Mouse (Mus musculus): ENCODE measurements around the gene Clrn2. TPM values are rescaled to one million over a fixed set of nuclear protein-coding genes. Genes with fewer than 3 reads are reported as not detected.
"Not testable (repeated sequence)": the region's sequence is repeated elsewhere in the genome, so short reads cannot be mapped to it uniquely, and the experiment has no call there.

Clrn2 gene
- polyA plus RNA-seq (2015; fragmentation: Nextera tagmentation; extraction: Ambion mirVana) = not detected in 2 replicates

DNA sequence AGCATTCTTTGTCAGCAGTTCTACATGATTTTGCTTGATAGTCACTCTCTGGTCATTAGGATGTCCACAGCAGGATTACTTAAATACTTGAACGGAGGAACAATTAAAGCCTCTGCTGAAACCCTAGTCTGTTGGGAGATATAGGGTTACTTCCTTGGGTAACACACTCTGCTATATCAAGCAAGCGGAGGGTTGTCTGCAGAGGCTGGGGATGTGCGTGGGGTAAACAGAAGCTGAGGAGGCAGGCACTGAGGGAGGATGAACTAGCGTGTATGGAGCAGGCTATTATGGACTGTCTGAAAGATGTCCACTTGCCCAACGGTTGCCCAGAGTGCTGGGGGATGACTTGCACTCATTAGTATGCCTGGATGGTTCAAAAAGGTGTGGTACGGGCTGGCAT is at the start of gene Clrn2:
Gene Clrn2 (plus strand): TSS at position 301 of the 400 bp plus-strand sequence.
- H3K9me3 ChIP-seq (replicated peaks) = no peaks in the 10 kb centered on the region
- H3K36me3 ChIP-seq = no peaks in the 10 kb centered on the region
- H3K9ac ChIP-seq (replicated peaks) = no peak within 1 kb of the TSS
- no peaks in the 10 kb centered on the region for H3K27me3 ChIP-seq (replicated peaks)
- H3K4me3 ChIP-seq (replicated peaks) = no peak within 1 kb of the TSS
- WGBS = 76% methylated on average over 6 of the region's 6 CpGs
- no peak for ATAC-seq (ENCODE audit: low FRiP score)
- H3K27ac ChIP-seq (replicated peaks) = no peak within 1 kb of the TSS
- peaks cover 16% of the 10 kb centered on the region for H3K4me1 ChIP-seq
- H3K4me2 ChIP-seq = no peak within 1 kb of the TSS

DNA sequence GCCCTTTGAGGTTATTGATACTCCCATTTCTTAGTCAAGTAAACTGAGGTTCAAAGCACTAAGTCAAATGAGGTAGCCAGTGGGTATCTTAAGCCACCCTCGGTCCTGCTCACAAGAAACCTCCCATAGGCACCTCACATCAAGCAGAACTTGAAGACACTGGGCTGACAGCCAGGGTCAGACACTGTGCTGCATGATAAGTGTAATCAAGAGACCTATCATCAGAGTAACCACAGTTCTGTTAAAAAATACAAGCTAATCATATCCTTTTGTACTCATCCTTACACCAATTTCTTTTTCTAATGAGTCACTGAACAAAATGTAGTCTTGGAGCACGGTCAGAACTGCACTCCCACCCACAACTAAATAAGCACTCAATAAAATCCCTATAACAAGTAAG is 47.4 kb upstream of the Clrn2 start:
- no peaks in the 10 kb centered on the region for H3K36me3 ChIP-seq
- no peaks in the 10 kb centered on the region for H3K4me1 ChIP-seq
- 0 out of 2 replicates have a peak, but pooled peaks cover 2% of the 10 kb centered on the region for H3K27me3 ChIP-seq (replicated peaks)
- no peak for ATAC-seq (ENCODE audit: low FRiP score)
- no peak overlapping the region for H3K27ac ChIP-seq (replicated peaks)
- WGBS = 82% methylated on average over 2 of the region's 2 CpGs
- H3K4me3 ChIP-seq (replicated peaks) = no peak overlapping the region
- no peaks in the 10 kb centered on the region for H3K9me3 ChIP-seq (replicated peaks)
- no peak overlapping the region for H3K9ac ChIP-seq (replicated peaks)
- no peak overlapping the region for H3K4me2 ChIP-seq

DNA sequence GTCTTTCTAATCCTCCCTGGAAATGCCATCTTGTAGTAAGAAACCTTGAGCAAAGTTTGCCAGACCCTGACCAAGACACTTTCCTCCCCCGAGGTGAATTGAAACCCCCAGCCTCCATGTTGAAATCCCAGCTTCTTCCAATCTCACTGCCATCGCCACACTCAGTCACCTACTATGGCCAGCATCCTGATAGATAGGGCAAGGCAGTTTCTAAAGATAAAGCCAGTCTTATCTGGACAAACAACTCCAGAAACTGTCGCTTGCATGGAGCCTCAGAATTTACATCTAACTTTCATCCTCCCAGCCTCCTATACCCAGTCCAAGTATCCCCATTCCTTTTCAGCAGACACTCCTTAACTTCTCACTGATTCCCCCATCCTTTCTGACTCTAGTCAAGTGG is 37.1 kb upstream of the Clrn2 start:
- no peaks in the 10 kb centered on the region for H3K4me1 ChIP-seq
- no peak overlapping the region for H3K27ac ChIP-seq (replicated peaks)
- no peaks in the 10 kb centered on the region for H3K27me3 ChIP-seq (replicated peaks)
- H3K4me3 ChIP-seq (replicated peaks) = no peak overlapping the region
- H3K4me2 ChIP-seq = no peak overlapping the region
- 97% methylated on average over 3 of the region's 3 CpGs for WGBS
- no peak overlapping the region for H3K9ac ChIP-seq (replicated peaks)
- no peaks in the 10 kb centered on the region for H3K9me3 ChIP-seq (replicated peaks)
- ATAC-seq (ENCODE audit: low FRiP score) = no peak
- H3K36me3 ChIP-seq = no peaks in the 10 kb centered on the region

DNA sequence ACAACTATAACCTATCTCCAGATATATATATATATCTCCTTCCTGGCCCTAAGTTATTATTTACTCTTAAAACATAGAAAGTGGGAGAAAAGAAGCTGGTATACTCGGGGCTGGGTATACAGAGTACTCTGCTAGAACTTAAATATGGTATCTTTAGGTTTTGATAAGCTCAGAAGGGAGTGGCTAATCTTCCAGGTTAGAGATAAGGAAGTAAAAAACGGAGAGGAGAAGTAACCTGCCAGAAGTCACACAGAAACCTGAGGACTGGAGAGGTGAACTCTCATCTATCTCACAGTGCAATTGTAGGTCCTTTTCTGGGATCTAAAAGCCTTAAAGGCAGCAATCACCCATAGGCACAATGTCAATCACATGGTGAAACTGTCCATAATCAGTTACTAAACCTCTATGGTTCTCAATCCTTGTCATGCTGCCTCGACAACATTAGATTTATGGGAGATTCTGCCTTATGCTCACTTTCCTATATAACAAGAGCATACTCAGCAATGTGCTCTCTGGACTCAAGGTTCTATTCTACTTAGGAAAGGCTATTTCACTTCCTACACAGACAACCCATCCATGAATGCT is 35.6 kb upstream of the Clrn2 start:
- no peaks in the 10 kb centered on the region for H3K27me3 ChIP-seq (replicated peaks)
- H3K27ac ChIP-seq (replicated peaks) = no peak overlapping the region
- no peaks in the 10 kb centered on the region for H3K9me3 ChIP-seq (replicated peaks)
- H3K4me2 ChIP-seq = no peak overlapping the region
- no peaks in the 10 kb centered on the region for H3K4me1 ChIP-seq
- no peak for ATAC-seq (ENCODE audit: low FRiP score)
- H3K9ac ChIP-seq (replicated peaks) = no peak overlapping the region
- no peak overlapping the region for H3K4me3 ChIP-seq (replicated peaks)
- H3K36me3 ChIP-seq = no peaks in the 10 kb centered on the region
- 82% methylated on average over 3 of the region's 3 CpGs for WGBS

DNA sequence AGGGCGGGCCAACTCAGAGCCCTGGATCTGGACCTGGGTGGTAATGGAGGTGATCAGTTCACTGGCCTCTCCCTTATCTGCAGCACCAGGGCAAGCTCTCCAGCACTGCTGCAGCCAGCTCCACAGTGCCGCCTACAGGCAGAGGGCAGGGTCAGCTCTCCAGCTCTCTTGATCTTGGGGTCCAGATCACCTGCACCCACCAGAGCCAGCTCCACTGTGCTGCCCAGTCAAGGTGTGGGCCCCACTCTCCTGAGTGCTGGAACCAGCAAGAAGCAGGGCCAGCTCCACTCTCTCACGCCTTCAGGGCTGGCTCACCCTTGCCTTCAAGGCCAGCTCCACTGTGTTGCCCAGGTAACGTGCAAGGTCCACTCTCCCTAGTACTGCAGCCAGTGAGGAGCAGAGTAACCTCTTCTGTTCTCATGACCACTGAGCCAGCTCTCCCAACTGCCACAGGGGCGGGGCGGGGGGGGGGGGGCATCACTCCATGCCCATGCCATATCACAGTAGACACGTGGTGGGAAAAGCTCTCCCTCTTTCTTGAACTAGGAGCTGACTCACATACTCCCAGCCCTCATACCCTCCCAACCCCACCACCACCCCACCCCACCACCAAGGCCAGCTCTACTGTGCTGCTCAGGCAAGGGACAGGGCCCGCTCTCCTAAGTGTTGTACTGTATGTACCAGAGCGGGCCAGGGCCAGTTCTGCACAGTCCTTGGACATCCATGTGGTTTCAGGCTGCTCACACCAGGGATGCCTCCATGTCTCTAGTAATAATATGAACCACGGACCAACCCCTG is 33.5 kb upstream of the Clrn2 start:
- no peaks in the 10 kb centered on the region for H3K36me3 ChIP-seq
- H3K4me2 ChIP-seq = no peak overlapping the region
- H3K9ac ChIP-seq (replicated peaks) = no peak overlapping the region
- no peaks in the 10 kb centered on the region for H3K27me3 ChIP-seq (replicated peaks)
- WGBS = 82% methylated on average over 10 of the region's 10 CpGs
- no peak overlapping the region for H3K4me3 ChIP-seq (replicated peaks)
- H3K27ac ChIP-seq (replicated peaks) = no peak overlapping the region
- no peaks in the 10 kb centered on the region for H3K4me1 ChIP-seq
- no peaks in the 10 kb centered on the region for H3K9me3 ChIP-seq (replicated peaks)
- ATAC-seq (ENCODE audit: low FRiP score) = no peak

DNA sequence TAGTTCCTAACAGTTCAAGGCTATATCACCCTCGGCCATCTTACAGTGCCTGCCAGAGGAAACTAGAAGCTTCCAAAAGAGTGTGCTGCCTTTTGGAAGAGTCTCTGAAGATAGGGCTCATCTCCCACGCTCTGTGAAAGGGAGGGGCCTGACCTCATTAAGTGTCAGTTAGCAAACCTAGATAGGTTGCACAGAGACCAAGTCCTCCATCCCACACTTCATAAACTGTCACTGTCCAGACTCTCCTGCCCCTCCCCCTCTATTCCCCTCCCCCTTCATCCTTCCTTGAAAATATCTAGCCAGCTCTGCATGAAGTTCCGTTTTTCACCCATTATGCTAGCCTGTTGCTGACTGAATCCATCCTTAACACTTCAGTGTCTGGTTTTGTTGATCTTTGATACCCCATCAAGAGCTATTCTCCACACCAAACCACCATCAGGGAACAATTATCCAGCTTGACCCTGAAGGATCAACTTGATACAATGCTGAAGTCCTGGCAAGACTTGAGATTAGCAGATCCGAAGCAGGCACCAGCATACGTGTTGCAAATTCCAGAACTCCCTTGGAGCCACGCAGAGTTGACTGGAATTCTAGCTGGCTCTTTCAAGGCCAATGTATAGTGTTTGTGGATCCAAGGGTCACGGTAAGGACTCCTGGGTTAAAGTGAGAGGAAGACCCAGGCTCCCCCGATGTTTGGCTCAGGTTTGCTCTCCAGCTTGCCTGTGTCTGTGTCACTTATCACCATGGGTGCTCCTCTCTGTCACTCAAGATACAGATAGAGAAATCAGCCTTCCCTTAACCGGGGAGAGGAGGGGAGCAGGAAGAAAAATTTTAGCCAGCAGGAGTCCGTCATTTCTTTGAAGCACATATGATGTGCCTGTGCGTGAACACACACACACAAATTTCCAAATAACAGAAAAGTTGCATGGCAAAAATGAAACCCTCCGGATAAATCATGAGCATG is 31.4 kb upstream of the Clrn2 start:
- Histone ChIP-seq H3K27ac (replicated peaks) (no peak overlapping the region), H3K27me3 (replicated peaks) (no peaks in the 10 kb centered on the region), H3K9ac (replicated peaks) (no peak overlapping the region), H3K4me1 (no peaks in the 10 kb centered on the region), H3K9me3 (replicated peaks) (no peaks in the 10 kb centered on the region), H3K4me2 (no peak overlapping the region), H3K36me3 (no peaks in the 10 kb centered on the region), H3K4me3 (replicated peaks) (no peak overlapping the region)
- no peak for ATAC-seq (ENCODE audit: low FRiP score)
- WGBS = 85% methylated on average over 12 of the region's 12 CpGs

DNA sequence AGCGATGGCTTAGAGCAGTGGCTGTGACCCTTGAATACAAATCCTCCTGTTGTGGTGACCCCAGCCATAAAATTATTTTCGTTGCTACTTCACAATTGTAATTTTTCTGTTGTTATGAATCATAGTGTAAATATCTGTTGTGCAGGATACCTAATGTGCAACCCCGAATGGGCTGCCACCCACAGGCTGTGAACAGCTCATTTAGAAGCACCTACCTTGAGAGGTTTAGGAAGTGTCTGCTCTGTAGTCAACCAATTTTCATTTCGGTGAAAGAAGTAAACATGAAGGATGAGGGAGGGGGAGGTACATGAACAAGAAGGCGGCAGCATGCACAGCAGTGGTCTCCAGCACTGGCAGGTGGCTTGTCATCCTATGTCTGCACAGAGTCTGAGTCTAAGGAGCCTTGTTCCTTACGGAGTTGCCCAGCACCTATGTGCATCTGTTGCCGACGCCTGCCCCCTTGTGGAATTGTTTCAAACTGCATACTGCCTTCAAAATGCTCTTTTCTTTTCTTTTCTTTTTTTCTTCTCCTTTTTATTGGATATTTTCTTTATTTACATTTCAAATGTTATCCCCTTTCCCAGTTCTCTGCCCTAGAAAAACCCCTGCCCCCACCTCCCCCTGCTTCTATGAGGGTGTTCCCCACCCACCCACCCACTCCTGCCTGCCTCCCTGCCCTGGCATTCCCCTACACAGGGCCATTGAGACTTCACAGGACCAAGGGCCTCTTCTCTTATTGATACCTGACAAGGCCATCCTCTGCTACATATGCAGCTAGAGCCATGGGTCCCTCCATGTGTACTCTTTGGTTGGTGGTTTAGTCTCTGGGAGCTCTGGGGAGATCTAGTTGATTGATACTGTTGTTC is 29.3 kb upstream of the Clrn2 start:
- no peak overlapping the region for H3K4me3 ChIP-seq (replicated peaks)
- no peaks in the 10 kb centered on the region for H3K36me3 ChIP-seq
- H3K4me1 ChIP-seq = no peaks in the 10 kb centered on the region
- H3K9ac ChIP-seq (replicated peaks) = no peak overlapping the region
- H3K4me2 ChIP-seq = no peak overlapping the region
- H3K27me3 ChIP-seq (replicated peaks) = no peaks in the 10 kb centered on the region
- peak; percentile 91 for ATAC-seq (ENCODE audit: low FRiP score)
- no peak overlapping the region for H3K27ac ChIP-seq (replicated peaks)
- no peaks in the 10 kb centered on the region for H3K9me3 ChIP-seq (replicated peaks)
- 42% methylated on average over 8 of the region's 8 CpGs for WGBS

DNA sequence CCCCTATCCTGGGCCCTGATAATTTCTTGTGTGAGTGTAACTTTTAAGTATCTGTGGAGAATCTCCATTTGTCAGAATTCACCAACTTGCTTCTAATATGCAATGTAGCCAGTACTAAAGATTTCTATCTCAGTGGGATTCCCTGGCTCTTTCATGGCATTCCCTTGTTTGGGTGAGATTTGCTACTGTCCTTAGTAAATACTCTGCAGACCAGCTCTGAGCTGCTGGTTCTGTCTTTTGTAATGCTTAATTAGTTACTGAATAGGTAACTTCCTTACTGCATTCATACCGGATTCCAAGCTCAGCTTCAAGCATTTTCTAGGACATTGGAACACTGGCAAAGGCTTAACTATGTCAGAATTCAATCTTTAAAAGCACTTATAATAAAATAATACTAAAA is 27.8 kb upstream of the Clrn2 start:
- not testable (repeated sequence) for H3K9ac ChIP-seq (replicated peaks); H3K27ac ChIP-seq (replicated peaks); H3K4me1 ChIP-seq; H3K4me2 ChIP-seq; ATAC-seq (ENCODE audit: low FRiP score); H3K9me3 ChIP-seq (replicated peaks); H3K27me3 ChIP-seq (replicated peaks); H3K36me3 ChIP-seq; H3K4me3 ChIP-seq (replicated peaks)
- 48% methylated on average over 1 of the region's 1 CpGs for WGBS

DNA sequence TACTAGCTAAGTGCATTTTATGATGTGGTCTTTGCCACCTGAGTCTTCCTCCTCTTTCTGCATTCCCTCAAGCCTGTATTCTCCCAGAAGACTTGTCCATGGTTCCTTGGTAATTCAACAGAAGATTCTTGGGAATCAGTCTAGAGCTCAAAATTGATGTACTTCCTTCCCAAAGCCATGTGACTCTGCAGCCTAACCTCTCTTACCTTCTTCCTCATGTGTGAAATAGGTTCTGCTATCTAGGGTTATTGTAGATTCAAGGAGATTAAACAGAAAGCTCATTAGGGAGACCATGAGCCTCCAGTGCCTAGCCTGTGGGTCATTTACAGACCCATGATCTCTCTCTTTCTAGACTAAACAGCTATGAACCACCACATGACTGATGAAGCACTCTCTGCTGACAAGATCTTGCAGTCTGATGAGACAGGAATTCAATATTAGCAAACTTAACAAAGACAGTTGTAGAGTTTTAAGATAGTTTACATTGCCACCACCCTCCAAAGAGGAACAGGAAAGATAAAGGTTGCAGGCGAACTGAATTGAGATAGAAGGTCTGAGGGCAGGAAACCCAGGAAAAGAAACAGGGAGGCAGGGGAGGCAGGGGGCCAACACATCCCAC is 27.0 kb upstream of the Clrn2 start:
- Histone ChIP-seq H3K9ac (replicated peaks) (no peak overlapping the region), H3K4me2 (no peak overlapping the region), H3K4me3 (replicated peaks) (no peak overlapping the region), H3K27me3 (replicated peaks) (no peaks in the 10 kb centered on the region), H3K27ac (replicated peaks) (no peak overlapping the region), H3K36me3 (no peaks in the 10 kb centered on the region), H3K4me1 (no peaks in the 10 kb centered on the region), H3K9me3 (replicated peaks) (no peaks in the 10 kb centered on the region)
- ATAC-seq (ENCODE audit: low FRiP score) = no peak
- WGBS = 77% methylated on average over 1 of the region's 1 CpGs

DNA sequence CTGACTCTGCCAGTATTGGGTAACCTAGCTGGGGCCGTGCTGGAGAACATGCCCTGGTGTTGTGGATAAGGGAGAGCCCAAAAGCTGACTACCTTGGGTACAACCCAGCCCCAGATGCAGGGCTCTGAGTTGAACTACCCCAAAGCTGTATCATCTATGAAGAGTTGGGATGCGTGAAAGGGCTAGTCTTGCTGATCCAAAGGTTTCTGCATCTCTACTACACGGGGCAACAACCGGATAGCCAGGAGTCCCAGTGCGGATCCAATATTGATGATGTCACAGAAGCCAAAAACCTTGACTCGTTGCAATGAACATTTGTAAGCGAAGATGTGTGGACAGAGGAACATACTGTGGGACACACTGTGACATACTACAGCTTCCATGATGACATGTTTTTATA is 25.7 kb upstream of the Clrn2 start:
- no peaks in the 10 kb centered on the region for H3K27me3 ChIP-seq (replicated peaks)
- no peak overlapping the region for H3K4me2 ChIP-seq
- ATAC-seq (ENCODE audit: low FRiP score) = no peak
- H3K9ac ChIP-seq (replicated peaks) = no peak overlapping the region
- H3K36me3 ChIP-seq = no peaks in the 10 kb centered on the region
- 95% methylated on average over 7 of the region's 7 CpGs for WGBS
- no peaks in the 10 kb centered on the region for H3K9me3 ChIP-seq (replicated peaks)
- no peaks in the 10 kb centered on the region for H3K4me1 ChIP-seq
- H3K27ac ChIP-seq (replicated peaks) = no peak overlapping the region
- H3K4me3 ChIP-seq (replicated peaks) = no peak overlapping the region
